Mouse (Mus musculus): ENCODE measurements around the gene Gcnt2. TPM values are rescaled to one million over a fixed set of nuclear protein-coding genes. Genes with fewer than 3 reads are reported as not detected.

The Gcnt2 gene
- polyA plus RNA-seq, 1 experiment from 2014 or later: 11.2 TPM

- Histone ChIP-seq H3K36me3 (ENCODE audit: control insufficient read depth, insufficient read depth, low read length) (no peaks in the 10 kb centered on the region), H3K9ac (ENCODE audit: low read length) (no peak overlapping the region), H3K9me3 (ENCODE audit: control insufficient read depth, low read length) (no peaks in the 10 kb centered on the region), H3K4me3 (ENCODE audit: low read depth, low read length) (no peak overlapping the region), H3K27me3 (replicated peaks; ENCODE audit: control insufficient read depth, insufficient read depth, low read length) (no peaks in the 10 kb centered on the region), H3K27ac (ENCODE audit: low read depth) (no peak overlapping the region), H3K4me2 (ENCODE audit: low read length) (no peak overlapping the region), H3K4me1 (replicated peaks; ENCODE audit: control insufficient read depth, insufficient read depth, low read length) (peaks cover 20% of the 10 kb centered on the region)
- DNase-seq (ENCODE audit: low spot score): no peak
- WGBS: 39% methylated on average over 4 of the region's 4 CpGs
- no peak for ATAC-seq (replicated peaks; ENCODE audit: low FRiP score, low TSS enrichment, low read depth)
Measured at GRCm38 (mm10) chr13:40914053-40914585, 54.6 kb downstream of the Gcnt2 start.

- H3K4me2 ChIP-seq (ENCODE audit: low read length): peak overlapping the region; percentile 84
- DNase-seq (ENCODE audit: low spot score) (no peak), ATAC-seq (replicated peaks; ENCODE audit: low FRiP score, low TSS enrichment, low read depth) (no peak)
- WGBS: 7% methylated on average over 21 of the region's 21 CpGs
- H3K36me3 ChIP-seq (ENCODE audit: control insufficient read depth, insufficient read depth, low read length): no peaks in the 10 kb centered on the region
- no peak overlapping the region for H3K9ac ChIP-seq (ENCODE audit: low read length)
- no peak overlapping the region for H3K27ac ChIP-seq (ENCODE audit: low read depth)
- no peaks in the 10 kb centered on the region for H3K27me3 ChIP-seq (replicated peaks; ENCODE audit: control insufficient read depth, insufficient read depth, low read length)
- H3K4me1 ChIP-seq (replicated peaks; ENCODE audit: control insufficient read depth, insufficient read depth, low read length): peaks cover 20% of the 10 kb centered on the region
- peak overlapping the region; percentile 43 for H3K4me3 ChIP-seq (ENCODE audit: low read depth, low read length)
- H3K9me3 ChIP-seq (ENCODE audit: control insufficient read depth, low read length): no peaks in the 10 kb centered on the region
Measured at GRCm38 (mm10) chr13:40916321-40917160, 57.0 kb downstream of the Gcnt2 start.

DNA sequence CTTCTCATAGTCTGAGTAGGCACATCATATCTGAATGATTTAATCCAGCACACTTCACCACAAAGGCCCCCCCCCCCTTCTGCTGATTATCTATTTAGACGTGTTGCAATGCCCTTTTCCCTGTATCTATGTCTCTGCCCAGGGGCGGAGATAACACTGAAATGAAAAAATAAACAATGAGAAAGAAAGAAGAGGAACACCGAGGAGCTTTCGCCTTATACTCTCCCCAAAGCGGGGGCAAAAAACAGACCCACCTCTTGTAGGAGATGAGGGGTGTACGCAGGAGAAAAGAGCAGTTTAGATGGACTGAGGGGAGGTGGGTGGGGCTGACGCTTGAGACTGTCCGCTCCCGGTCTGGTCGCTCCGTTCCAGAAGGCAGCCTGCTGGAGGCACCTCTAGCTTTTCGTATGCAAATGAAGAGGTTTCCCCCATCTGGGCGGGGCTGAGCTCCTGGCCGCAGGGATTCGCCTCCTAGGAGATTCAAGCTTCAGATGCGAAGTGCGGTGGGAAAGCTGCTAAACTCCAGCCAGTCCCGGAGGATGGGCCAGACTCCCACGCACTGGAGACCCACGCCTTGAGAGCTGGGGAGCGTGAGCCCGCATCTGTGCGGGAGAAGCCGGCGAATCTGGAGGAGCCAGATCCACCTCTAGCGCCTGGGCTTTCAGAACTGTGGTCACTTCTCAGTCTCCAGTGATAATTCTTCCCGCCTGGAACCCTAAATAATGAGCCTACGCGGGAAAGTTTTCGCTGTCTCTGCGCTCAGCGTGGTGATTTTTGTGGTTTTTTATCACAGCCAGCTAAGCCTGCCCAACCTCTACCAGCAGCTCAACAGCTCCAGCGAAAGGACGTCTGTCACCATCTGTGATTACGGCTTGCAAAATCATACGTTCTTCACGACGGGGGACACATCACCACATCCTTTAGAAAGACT, 57.9 kb downstream of the Gcnt2 start:
- Histone ChIP-seq H3K27me3 (replicated peaks; ENCODE audit: control insufficient read depth, insufficient read depth, low read length) (no peaks in the 10 kb centered on the region), H3K27ac (ENCODE audit: low read depth) (no peak overlapping the region), H3K4me3 (ENCODE audit: low read depth, low read length) (peak overlapping the region; percentile 43), H3K9ac (ENCODE audit: low read length) (peak overlapping the region; percentile 47), H3K9me3 (ENCODE audit: control insufficient read depth, low read length) (no peaks in the 10 kb centered on the region), H3K4me2 (ENCODE audit: low read length) (peak overlapping the region; percentile 84), H3K4me1 (replicated peaks; ENCODE audit: control insufficient read depth, insufficient read depth, low read length) (peaks cover 20% of the 10 kb centered on the region), H3K36me3 (ENCODE audit: control insufficient read depth, insufficient read depth, low read length) (no peaks in the 10 kb centered on the region)
- 1% methylated on average over 38 of the region's 38 CpGs for WGBS
- peak; percentile 82 for DNase-seq (ENCODE audit: low spot score)
- ATAC-seq (replicated peaks; ENCODE audit: low FRiP score, low TSS enrichment, low read depth): peak; percentile 48; the same call in 1 of the 2 replicates

GRCm38 (mm10) chr13:40921326-40922059, 61.9 kb downstream of the Gcnt2 start:
- no peak for DNase-seq (ENCODE audit: low spot score)
- ATAC-seq (replicated peaks; ENCODE audit: low FRiP score, low TSS enrichment, low read depth): no peak
- Histone ChIP-seq H3K36me3 (ENCODE audit: control insufficient read depth, insufficient read depth, low read length) (no peaks in the 10 kb centered on the region), H3K4me1 (replicated peaks; ENCODE audit: control insufficient read depth, insufficient read depth, low read length) (peaks cover 13% of the 10 kb centered on the region), H3K27me3 (replicated peaks; ENCODE audit: control insufficient read depth, insufficient read depth, low read length) (no peaks in the 10 kb centered on the region), H3K9me3 (ENCODE audit: control insufficient read depth, low read length) (no peaks in the 10 kb centered on the region), H3K4me2 (ENCODE audit: low read length) (no peak overlapping the region), H3K9ac (ENCODE audit: low read length) (no peak overlapping the region), H3K4me3 (ENCODE audit: low read depth, low read length) (no peak overlapping the region), H3K27ac (ENCODE audit: low read depth) (no peak overlapping the region)
- WGBS: 70% methylated on average over 8 of the region's 8 CpGs

DNA sequence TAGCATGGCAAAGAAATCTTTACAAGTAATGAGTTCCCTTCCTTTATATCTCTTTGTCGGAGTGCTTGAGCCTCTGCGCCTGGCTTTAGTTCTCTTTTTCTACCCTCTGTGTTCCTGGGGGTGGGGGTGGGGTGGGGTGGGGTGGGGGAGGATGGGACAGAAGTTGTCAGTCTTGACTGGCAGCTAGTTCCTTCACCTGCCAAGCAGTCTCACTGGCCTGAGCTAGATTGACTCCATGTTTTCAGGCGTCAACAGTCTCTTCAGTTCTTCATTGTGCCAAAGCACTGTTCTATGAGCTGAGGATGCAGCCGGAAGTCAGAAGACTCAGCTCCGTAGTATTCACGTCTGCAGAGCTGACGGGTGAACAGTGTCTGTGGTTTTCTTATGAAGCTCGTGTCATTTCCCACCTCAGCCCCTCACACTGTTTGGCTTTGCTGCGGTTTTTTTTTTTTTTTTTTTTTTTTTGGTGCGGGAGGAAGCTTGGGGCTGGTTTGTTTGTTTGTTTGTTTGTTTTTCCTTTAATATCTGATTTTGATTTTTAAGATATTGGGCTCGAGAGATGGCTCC, 62.8 kb downstream of the Gcnt2 start:
- DNase-seq (ENCODE audit: low spot score): no peak
- peaks cover 7% of the 10 kb centered on the region for H3K4me1 ChIP-seq (replicated peaks; ENCODE audit: control insufficient read depth, insufficient read depth, low read length)
- H3K36me3 ChIP-seq (ENCODE audit: control insufficient read depth, insufficient read depth, low read length): no peaks in the 10 kb centered on the region
- no peak overlapping the region for H3K4me2 ChIP-seq (ENCODE audit: low read length)
- H3K4me3 ChIP-seq (ENCODE audit: low read depth, low read length): no peak overlapping the region
- WGBS: 88% methylated on average over 11 of the region's 11 CpGs
- no peak for ATAC-seq (replicated peaks; ENCODE audit: low FRiP score, low TSS enrichment, low read depth)
- no peaks in the 10 kb centered on the region for H3K27me3 ChIP-seq (replicated peaks; ENCODE audit: control insufficient read depth, insufficient read depth, low read length)
- H3K9me3 ChIP-seq (ENCODE audit: control insufficient read depth, low read length): no peaks in the 10 kb centered on the region
- no peak overlapping the region for H3K27ac ChIP-seq (ENCODE audit: low read depth)
- no peak overlapping the region for H3K9ac ChIP-seq (ENCODE audit: low read length)

- no peak overlapping the region for H3K4me2 ChIP-seq (ENCODE audit: low read length)
- H3K27me3 ChIP-seq (replicated peaks; ENCODE audit: control insufficient read depth, insufficient read depth, low read length): no peaks in the 10 kb centered on the region
- no peaks in the 10 kb centered on the region for H3K36me3 ChIP-seq (ENCODE audit: control insufficient read depth, insufficient read depth, low read length)
- no peak for DNase-seq (ENCODE audit: low spot score)
- no peak overlapping the region for H3K27ac ChIP-seq (ENCODE audit: low read depth)
- H3K4me3 ChIP-seq (ENCODE audit: low read depth, low read length): no peak overlapping the region
- WGBS: 60% methylated on average over 4 of the region's 4 CpGs
- no peak overlapping the region for H3K9ac ChIP-seq (ENCODE audit: low read length)
- ATAC-seq (replicated peaks; ENCODE audit: low FRiP score, low TSS enrichment, low read depth): no peak
- no peaks in the 10 kb centered on the region; the same call in 1 of the 2 replicates for H3K4me1 ChIP-seq (replicated peaks; ENCODE audit: control insufficient read depth, insufficient read depth, low read length)
- no peaks in the 10 kb centered on the region for H3K9me3 ChIP-seq (ENCODE audit: control insufficient read depth, low read length)
Measured at GRCm38 (mm10) chr13:40923756-40924315, 64.3 kb downstream of the Gcnt2 start.

DNA sequence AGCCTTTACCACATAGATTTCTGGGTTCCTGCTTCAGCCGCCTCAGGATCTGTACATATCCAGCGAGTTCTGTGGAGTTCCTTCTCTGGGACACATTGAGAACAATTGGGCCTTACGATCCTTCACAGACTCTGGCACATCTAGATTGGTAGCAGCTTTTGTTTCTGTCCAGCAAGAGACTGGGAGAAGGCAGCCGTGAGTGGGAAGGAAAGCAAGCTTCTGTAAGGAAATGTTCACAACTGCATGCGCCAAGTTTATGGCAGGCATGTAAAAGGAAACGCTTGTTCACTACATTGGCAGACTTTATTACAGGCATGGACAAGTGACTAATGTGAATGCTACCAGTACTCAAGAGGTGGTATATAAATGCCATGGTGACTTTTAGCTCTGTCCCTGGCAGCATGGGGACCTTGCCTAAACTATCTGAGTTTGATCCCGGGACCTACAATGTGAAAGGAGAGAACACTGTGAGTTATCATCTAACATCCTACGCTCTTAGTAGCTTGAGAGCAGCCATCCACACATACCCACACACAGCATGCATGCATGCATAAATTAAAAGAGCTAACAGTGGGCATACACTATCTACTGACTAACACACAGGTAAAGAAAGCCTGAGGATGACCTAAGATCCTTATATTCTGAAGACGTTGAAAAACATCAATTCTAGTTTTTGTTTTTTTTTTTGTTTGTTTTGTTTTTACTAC, 68.8 kb downstream of the Gcnt2 start:
- Histone ChIP-seq H3K27ac (ENCODE audit: low read depth) (no peak overlapping the region), H3K4me1 (replicated peaks; ENCODE audit: control insufficient read depth, insufficient read depth, low read length) (peaks cover 3% of the 10 kb centered on the region; the same call in 1 of the 2 replicates), H3K27me3 (replicated peaks; ENCODE audit: control insufficient read depth, insufficient read depth, low read length) (no peaks in the 10 kb centered on the region), H3K4me3 (ENCODE audit: low read depth, low read length) (no peak overlapping the region), H3K4me2 (ENCODE audit: low read length) (no peak overlapping the region), H3K9me3 (ENCODE audit: control insufficient read depth, low read length) (no peaks in the 10 kb centered on the region), H3K36me3 (ENCODE audit: control insufficient read depth, insufficient read depth, low read length) (no peaks in the 10 kb centered on the region), H3K9ac (ENCODE audit: low read length) (no peak overlapping the region)
- DNase-seq (ENCODE audit: low spot score) (no peak), ATAC-seq (replicated peaks; ENCODE audit: low FRiP score, low TSS enrichment, low read depth) (no peak)
- 68% methylated on average over 9 of the region's 9 CpGs for WGBS
